Mouse (Mus musculus) E14TG2a.4 (cell line): ENCODE measurements around the gene Palm.

Experiments used
- H3K27me3 ChIP-seq: 2 replicates; pipeline ENCODE4 v1.6.1; 2014; ENCODE audit warnings: low read length, control low read depth; ENCODE audit not compliant: insufficient read depth
- H3K36me3 ChIP-seq: 2 replicates; pipeline ENCODE4 v1.6.1; 2014; ENCODE audit warnings: low read length, control low read depth; ENCODE audit not compliant: insufficient read depth
- H3K4me1 ChIP-seq: replicated peaks from 2 replicates; pipeline ENCODE4 v1.6.1; 2014; ENCODE audit warnings: low read depth, low read length, control low read depth
- H3K4me3 ChIP-seq: replicated peaks from 2 replicates; pipeline ENCODE4 v1.5.1; 2014; ENCODE audit warnings: mild to moderate bottlenecking, low read length
- H3K9me3 ChIP-seq: 2 replicates; pipeline ENCODE4 v1.6.1; 2014; ENCODE audit warnings: low read length, control low read depth
- CTCF ChIP-seq: conservative IDR thresholded peaks from 2 replicates; pipeline ENCODE4 v1.5.1; 2014; ENCODE audit warnings: low read length
- NANOG ChIP-seq: IDR thresholded peaks from 2 replicates; pipeline ENCODE4 v1.6.1; 2014; ENCODE audit warnings: borderline replicate concordance, low read length, mixed read lengths
- POU5F1 ChIP-seq: IDR thresholded peaks from 2 replicates; pipeline ENCODE4 v1.6.1; 2014; ENCODE audit warnings: low read length, borderline replicate concordance

Gene Palm

DNA sequence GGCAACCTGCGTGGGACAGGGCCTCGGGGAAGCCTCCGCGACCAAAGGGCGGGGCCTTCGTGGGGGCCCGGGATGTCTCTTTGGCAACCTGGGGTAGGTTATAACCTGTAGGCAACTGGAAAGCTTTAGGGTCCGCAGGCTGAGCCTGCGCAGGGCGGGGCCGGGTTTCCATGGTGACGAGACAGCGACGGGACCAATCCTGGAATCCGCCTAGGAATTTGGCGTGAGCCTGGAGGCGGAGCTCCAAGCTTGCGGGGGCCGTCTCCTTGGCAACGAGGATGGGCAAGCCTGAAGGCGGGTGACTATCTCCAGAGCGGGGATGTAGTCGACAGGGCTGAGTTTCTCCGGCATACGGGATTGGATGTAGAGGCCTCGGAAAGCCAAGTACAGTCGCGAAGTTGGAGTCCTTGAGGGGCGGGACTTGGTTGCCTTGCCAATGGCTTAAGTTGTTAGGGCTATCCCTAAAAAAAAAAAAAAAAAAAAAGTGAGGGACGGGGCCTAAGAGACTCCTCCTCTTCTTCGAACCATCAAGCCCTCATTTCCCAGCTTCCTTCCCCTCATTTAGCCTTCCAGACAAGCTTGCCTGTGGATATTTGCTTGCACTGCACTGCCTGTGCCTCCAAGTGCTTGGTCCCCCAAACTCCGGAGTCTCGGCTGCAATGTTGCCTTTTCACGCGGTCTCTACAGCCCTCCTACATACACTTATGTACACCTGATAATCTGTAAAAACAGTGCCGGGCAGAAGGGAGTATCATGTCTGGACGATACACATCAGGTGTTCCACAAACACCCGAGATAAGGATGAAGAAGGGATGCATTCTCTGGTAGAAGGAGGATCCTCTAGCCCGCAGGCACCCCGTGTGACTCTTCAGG is 25.8 kb upstream of the Palm start:
- peaks cover 32% of the 10 kb centered on the region for H3K36me3 ChIP-seq
- H3K4me3 ChIP-seq = peak overlapping the region; percentile 96
- H3K27me3 ChIP-seq = peaks cover 9% of the 10 kb centered on the region
- peaks cover 55% of the 10 kb centered on the region for H3K4me1 ChIP-seq
- TF ChIP-seq CTCF (no peak), NANOG (no peak)
- H3K9me3 ChIP-seq = no peaks in the 10 kb centered on the region

- no peaks in the 10 kb centered on the region for H3K9me3 ChIP-seq
- peaks cover 9% of the 10 kb centered on the region for H3K27me3 ChIP-seq
- TF ChIP-seq POU5F1 = no peak
- peak; percentile 94 for TF ChIP-seq CTCF
- peaks cover 55% of the 10 kb centered on the region for H3K4me1 ChIP-seq
- H3K4me3 ChIP-seq = no peak overlapping the region
- peaks cover 24% of the 10 kb centered on the region for H3K36me3 ChIP-seq
Measured at GRCm38 (mm10) chr10:79768400-79768799, 25.0 kb upstream of the Palm start.

GRCm38 (mm10) chr10:79769329-79769728 is 24.0 kb upstream of the Palm start:
- Histone ChIP-seq H3K27me3 (peaks cover 9% of the 10 kb centered on the region), H3K4me3 (no peak overlapping the region), H3K4me1 (peaks cover 55% of the 10 kb centered on the region), H3K9me3 (no peaks in the 10 kb centered on the region), H3K36me3 (peaks cover 15% of the 10 kb centered on the region)
- no peak for TF ChIP-seq CTCF
- no peak for TF ChIP-seq NANOG
- no peak for TF ChIP-seq POU5F1

DNA sequence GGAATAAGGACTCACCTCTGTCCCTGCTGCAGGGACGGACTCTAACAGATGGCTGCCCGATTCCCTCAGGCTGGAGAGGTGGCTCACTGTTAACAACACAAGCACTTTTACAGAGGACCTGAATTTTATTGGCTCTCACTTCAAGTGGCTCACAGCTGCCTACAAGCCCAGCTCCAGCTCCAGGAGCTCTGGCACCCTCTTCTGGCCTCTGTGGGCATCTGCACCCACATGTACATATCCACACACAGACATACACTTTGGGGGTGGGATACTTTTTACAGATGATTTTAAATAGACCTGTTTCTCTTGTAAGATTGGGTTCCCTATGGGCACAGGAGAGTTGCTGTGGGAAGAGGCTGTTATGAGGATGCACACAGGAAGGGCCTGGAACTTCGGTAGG is 21.1 kb upstream of the Palm start:
- TF ChIP-seq NANOG (no peak), CTCF (peak; percentile 81)

DNA sequence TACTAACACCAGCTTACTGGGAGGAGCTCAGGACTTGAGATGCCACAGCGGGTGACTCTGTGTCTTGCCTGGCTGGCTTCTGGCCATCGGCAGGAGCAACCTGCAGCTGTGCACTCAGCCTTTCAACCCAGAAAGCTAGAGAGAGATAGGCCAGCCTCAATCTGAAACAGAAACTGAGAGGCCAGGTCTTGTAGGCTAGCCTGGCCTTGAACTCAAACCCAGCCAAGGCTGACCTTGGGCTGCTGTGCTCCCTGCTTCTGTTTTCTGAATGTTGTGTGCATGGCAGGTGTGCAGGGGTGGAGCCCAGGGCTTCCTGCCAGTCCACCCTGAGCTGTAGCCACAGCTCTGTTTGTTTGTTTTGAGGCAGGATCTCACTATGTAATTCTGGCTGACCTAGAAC is 20.2 kb upstream of the Palm start:
- Histone ChIP-seq H3K9me3 (no peaks in the 10 kb centered on the region), H3K4me3 (no peak overlapping the region), H3K36me3 (no peaks in the 10 kb centered on the region), H3K4me1 (peaks cover 53% of the 10 kb centered on the region), H3K27me3 (peaks cover 32% of the 10 kb centered on the region)
- no peak for TF ChIP-seq POU5F1
- no peak for TF ChIP-seq CTCF
- no peak for TF ChIP-seq NANOG

More for the DNA sequence above, 21.1 kb upstream of the Palm start:
- Histone ChIP-seq H3K4me3 (no peak overlapping the region), H3K4me1 (peaks cover 52% of the 10 kb centered on the region), H3K9me3 (no peaks in the 10 kb centered on the region), H3K27me3 (peaks cover 23% of the 10 kb centered on the region), H3K36me3 (no peaks in the 10 kb centered on the region)

DNA sequence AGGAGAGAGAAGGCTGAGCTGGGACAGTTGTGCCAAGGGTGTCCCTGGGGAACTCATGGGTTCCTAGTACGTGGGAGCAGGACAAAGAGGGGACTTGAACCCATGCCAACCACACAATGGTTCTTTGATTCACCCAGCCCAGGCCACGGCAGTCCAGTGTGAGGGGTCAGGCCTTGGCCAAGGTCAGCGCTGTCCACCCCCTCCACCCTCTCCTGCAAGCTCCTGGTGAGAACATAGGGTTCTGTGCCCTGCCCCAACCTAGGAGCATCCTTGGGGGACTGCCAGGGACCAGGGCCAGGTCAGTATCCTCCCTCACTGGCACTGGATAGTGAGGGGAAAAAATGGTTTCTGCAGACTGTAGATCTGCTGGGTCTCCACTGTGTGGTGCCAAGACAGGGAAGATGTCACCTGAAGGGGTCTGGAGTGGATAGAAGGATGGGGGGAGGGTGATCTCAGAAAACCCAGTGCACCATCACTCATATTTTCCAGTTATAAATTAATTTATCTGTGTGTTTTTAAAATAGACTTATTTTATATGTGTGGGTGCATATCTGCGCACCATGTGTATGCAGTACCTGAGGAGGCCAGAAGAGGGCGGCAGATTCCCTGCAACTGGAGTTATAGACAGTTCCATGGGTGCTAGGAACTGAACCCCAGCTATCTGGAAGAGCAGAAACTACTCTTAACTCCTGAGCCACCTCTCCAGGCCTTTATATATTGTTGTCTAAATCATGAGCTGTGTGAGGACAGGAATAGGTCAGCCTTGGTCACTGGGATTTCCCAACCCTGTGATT is 18.7 kb upstream of the Palm start:
- no peaks in the 10 kb centered on the region for H3K9me3 ChIP-seq
- no peaks in the 10 kb centered on the region for H3K36me3 ChIP-seq
- TF ChIP-seq CTCF = peak; percentile 84
- TF ChIP-seq NANOG = no peak
- TF ChIP-seq POU5F1 = no peak
- peaks cover 47% of the 10 kb centered on the region for H3K27me3 ChIP-seq
- no peak overlapping the region for H3K4me3 ChIP-seq
- H3K4me1 ChIP-seq = peaks cover 64% of the 10 kb centered on the region

DNA sequence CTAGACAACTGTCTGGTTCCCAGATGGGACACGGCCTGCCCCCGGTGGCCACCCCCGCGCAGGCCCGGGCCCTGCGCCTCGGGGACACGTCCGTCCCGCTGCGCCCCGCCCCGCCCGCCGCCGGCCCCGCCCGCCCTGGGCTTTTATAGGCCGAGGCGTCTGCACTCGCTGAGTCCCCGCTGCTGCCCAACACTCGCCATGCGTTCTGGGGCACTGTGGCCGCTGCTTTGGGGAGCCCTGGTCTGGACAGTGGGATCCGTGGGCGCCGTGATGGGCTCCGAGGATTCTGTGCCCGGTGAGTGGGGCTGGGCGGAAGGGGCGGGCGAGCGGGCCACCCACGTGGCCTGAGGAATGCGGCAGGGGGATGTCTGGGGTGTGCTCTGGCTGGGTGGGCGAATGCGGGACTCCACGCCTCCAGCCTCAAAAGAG is 16.3 kb upstream of the Palm start, which contains the start of gene Fstl3:
Gene Fstl3 (plus strand): TSS at position 170 of the 429 bp plus-strand sequence.
- Histone ChIP-seq H3K9me3 (no peaks in the 10 kb centered on the region), H3K4me1 (peaks cover 74% of the 10 kb centered on the region), H3K4me3 (peak within 1 kb of the TSS; percentile 72), H3K36me3 (no peaks in the 10 kb centered on the region), H3K27me3 (peaks cover 52% of the 10 kb centered on the region)
- TF ChIP-seq CTCF = no peak
- TF ChIP-seq POU5F1 = no peak
- TF ChIP-seq NANOG = no peak

DNA sequence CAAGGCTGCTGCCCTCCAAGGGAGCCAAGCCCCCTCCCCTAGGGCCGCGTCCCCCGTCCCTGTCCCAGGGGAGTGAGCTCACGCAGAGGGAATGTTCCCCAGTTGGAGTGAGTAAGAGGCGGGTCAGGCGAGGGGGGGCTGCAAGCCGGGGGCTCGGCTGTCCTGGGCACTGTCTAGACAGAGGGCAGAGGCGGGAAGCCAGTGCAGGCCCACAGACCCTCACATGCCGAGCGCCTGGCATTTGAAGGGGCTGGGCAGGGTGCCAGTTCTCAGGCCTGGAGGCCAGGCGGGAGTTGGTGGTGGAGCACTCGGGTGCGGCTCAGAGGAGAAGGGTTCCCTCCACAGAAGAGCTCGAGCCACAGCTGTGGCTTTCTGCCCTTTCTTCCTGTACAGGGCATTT is 15.4 kb upstream of the Palm start:
- TF ChIP-seq POU5F1 (no peak), CTCF (no peak), NANOG (no peak)
- Histone ChIP-seq H3K4me3 (peak overlapping the region; percentile 52), H3K27me3 (peaks cover 61% of the 10 kb centered on the region), H3K36me3 (no peaks in the 10 kb centered on the region), H3K4me1 (peaks cover 70% of the 10 kb centered on the region), H3K9me3 (no peaks in the 10 kb centered on the region)
